Mouse (Mus musculus): ENCODE results near the gene Golt1b. TPM values are rescaled to one million over a fixed set of nuclear protein-coding genes. Genes with fewer than 3 reads are reported as not detected.
"Not testable (repeated sequence)": the region's sequence is repeated elsewhere in the genome, so short reads cannot be mapped to it uniquely, and the experiment has no call there.

The Golt1b gene
- 14.3 and 19.2 TPM in 2 replicates for polyA plus RNA-seq (2012; rRNA removed)

GRCm38 (mm10) chr6:142387011-142387754, at the start of gene Golt1b, which contains the start of gene Recql:
Gene Golt1b (plus strand): TSS chr6:142387221.
Gene Recql (minus strand): TSS chr6:142387087.
- DNase-seq (ENCODE audit: low read depth) = peak; percentile 46

- no peak for DNase-seq (ENCODE audit: low read depth)
Observed at GRCm38 (mm10) chr6:142338961-142339360, 48.1 kb upstream of the Golt1b start.

- no peak for DNase-seq (ENCODE audit: low read depth)
Observed at GRCm38 (mm10) chr6:142339576-142339975, 47.4 kb upstream of the Golt1b start.

- no peak for DNase-seq (ENCODE audit: low read depth)
Observed at GRCm38 (mm10) chr6:142343561-142343960, 43.5 kb upstream of the Golt1b start.

GRCm38 (mm10) chr6:142345440-142346038, 41.5 kb upstream of the Golt1b start, which contains the start of gene Pyroxd1:
Gene Pyroxd1 (plus strand): TSS chr6:142345654.
- no peak for DNase-seq (ENCODE audit: low read depth)

- no peak for DNase-seq (ENCODE audit: low read depth)
Observed at GRCm38 (mm10) chr6:142346181-142347110, 40.6 kb upstream of the Golt1b start.

- no peak for DNase-seq (ENCODE audit: low read depth)
Observed at GRCm38 (mm10) chr6:142347431-142348385, 39.3 kb upstream of the Golt1b start.

- not testable (repeated sequence) for DNase-seq (ENCODE audit: low read depth)
Observed at GRCm38 (mm10) chr6:142352099-142352498, 34.9 kb upstream of the Golt1b start.

GRCm38 (mm10) chr6:142357106-142357505, 29.9 kb upstream of the Golt1b start:
- DNase-seq (ENCODE audit: low read depth) = no peak

- DNase-seq (ENCODE audit: low read depth) = no peak
Observed at GRCm38 (mm10) chr6:142362036-142362435, 25.0 kb upstream of the Golt1b start.

- DNase-seq (ENCODE audit: low read depth) = no peak
Observed at GRCm38 (mm10) chr6:142363019-142363576, 23.9 kb upstream of the Golt1b start.

GRCm38 (mm10) chr6:142365742-142366472, 21.1 kb upstream of the Golt1b start:
- peak; percentile 30 for DNase-seq (ENCODE audit: low read depth)

- DNase-seq (ENCODE audit: low read depth) = no peak
Observed at GRCm38 (mm10) chr6:142366473-142367018, 20.5 kb upstream of the Golt1b start.

- no peak for DNase-seq (ENCODE audit: low read depth)
Observed at GRCm38 (mm10) chr6:142367565-142367964, 19.5 kb upstream of the Golt1b start.

- no peak for DNase-seq (ENCODE audit: low read depth)
Observed at GRCm38 (mm10) chr6:142369568-142369967, 17.5 kb upstream of the Golt1b start.

- no peak for DNase-seq (ENCODE audit: low read depth)
Observed at GRCm38 (mm10) chr6:142377081-142377480, 9.9 kb upstream of the Golt1b start.

GRCm38 (mm10) chr6:142378576-142379330, 8.3 kb upstream of the Golt1b start:
- peak; percentile 34 for DNase-seq (ENCODE audit: low read depth)

- no peak for DNase-seq (ENCODE audit: low read depth)
Observed at GRCm38 (mm10) chr6:142379961-142380360, 7.1 kb upstream of the Golt1b start.

- DNase-seq (ENCODE audit: low read depth) = no peak
Observed at GRCm38 (mm10) chr6:142381615-142382014, 5.4 kb upstream of the Golt1b start.
